Mouse (Mus musculus) forebrain, embryonic 15.5 days (tissue): ENCODE results near the gene Tmem262. TPM values are rescaled to one million over a fixed set of nuclear protein-coding genes. Genes with fewer than 3 reads are reported as not detected.

Experiments used
- microRNA-seq: library from miRNA; unstranded; fragments of <30 nt; microRNA quantifications from one replicate; pipeline ENCODE4, GENCODE M21; 2016
- polyA plus RNA-seq: library from polyadenylated mRNA; unstranded; fragments of >200 nt; fragmentation: Nextera tagmentation; extraction: Ambion mirVana; gene quantifications from 2 replicates; pipeline ENCODE4 v1.2.1, GENCODE M21; 2015

Tmem262 gene
- polyA plus RNA-seq, 1 experiment from 2014 or later: not detected

Small RNA genes within 50 kb of the gene (microRNA-seq; reads per million reads assigned to microRNA genes)
- gene Mir6988: 1.1 reads per million

Other genes with a start within 250 kb of the Tmem262 start
- 19.5 and 23.3 TPM in 2 replicates for gene Frmd8, start 204.8 kb upstream of the Tmem262 start, polyA plus RNA-seq
- gene Slc25a45, start 202.2 kb upstream of the Tmem262 start, polyA plus RNA-seq: 1.2 and 1.7 TPM in 2 replicates
- 12.9 and 14.3 TPM in 2 replicates for gene Tigd3, start 185.9 kb upstream of the Tmem262 start, polyA plus RNA-seq
- gene Dpf2, start 167.0 kb upstream of the Tmem262 start, polyA plus RNA-seq: 120 and 137 TPM in 2 replicates
- 9.1 and 10.1 TPM in 2 replicates for gene Cdc42ep2, start 155.2 kb upstream of the Tmem262 start, polyA plus RNA-seq
- gene Pola2, start 115.8 kb upstream of the Tmem262 start, polyA plus RNA-seq: 35.5 and 36.2 TPM in 2 replicates
- not detected in 2 replicates for gene Slc22a20, start 93.9 kb upstream of the Tmem262 start, polyA plus RNA-seq
- gene Capn1, start 64.1 kb upstream of the Tmem262 start, polyA plus RNA-seq: 1.6 and 1.8 TPM in 2 replicates
- 25.7 and 26.5 TPM in 2 replicates for gene Syvn1, start 33.5 kb upstream of the Tmem262 start, polyA plus RNA-seq
- gene Mrpl49, start 22.2 kb upstream of the Tmem262 start, polyA plus RNA-seq: 71.5 and 72.4 TPM in 2 replicates
- gene Fau, start 22.2 kb upstream of the Tmem262 start, polyA plus RNA-seq: 582 and 618 TPM in 2 replicates
- 33.0 and 35.9 TPM in 2 replicates for gene Znhit2, start 18.8 kb upstream of the Tmem262 start, polyA plus RNA-seq
- 34.9 and 36.3 TPM in 2 replicates for gene Tm7sf2, start 11.7 kb upstream of the Tmem262 start, polyA plus RNA-seq
- 76.3 and 89.3 TPM in 2 replicates for gene Vps51, start 2.8 kb upstream of the Tmem262 start, polyA plus RNA-seq
- 2.1 and 2.6 TPM in 2 replicates for gene Gm28374, start 2.2 kb downstream of the Tmem262 start, polyA plus RNA-seq
- 80.8 and 83.5 TPM in 2 replicates for gene Zfpl1, start 4.9 kb downstream of the Tmem262 start, polyA plus RNA-seq
- gene Cdca5, start 5.0 kb downstream of the Tmem262 start, polyA plus RNA-seq: 19.3 and 22.3 TPM in 2 replicates
- 0.31 and 0.37 TPM in 2 replicates for gene AC131692.1, start 14.4 kb downstream of the Tmem262 start, polyA plus RNA-seq
- 0.33 and 0.53 TPM in 2 replicates for gene Naaladl1, start 25.7 kb downstream of the Tmem262 start, polyA plus RNA-seq
- gene Sac3d1, start 38.6 kb downstream of the Tmem262 start, polyA plus RNA-seq: 53.5 and 56.5 TPM in 2 replicates
- 43.1 and 45.6 TPM in 2 replicates for gene Snx15, start 48.3 kb downstream of the Tmem262 start, polyA plus RNA-seq
- 0.13 TPM in 1 of 2 replicates, not detected in the other for gene Batf2, start 61.0 kb downstream of the Tmem262 start, polyA plus RNA-seq
- 84.4 and 90.1 TPM in 2 replicates for gene Arl2, start 61.5 kb downstream of the Tmem262 start, polyA plus RNA-seq
- not detected in 2 replicates for gene Majin, start 104.4 kb downstream of the Tmem262 start, polyA plus RNA-seq
- gene Gpha2, start 146.3 kb downstream of the Tmem262 start, polyA plus RNA-seq: not detected in 2 replicates
- 95.5 and 98.5 TPM in 2 replicates for gene Ppp2r5b, start 155.8 kb downstream of the Tmem262 start, polyA plus RNA-seq
- 9.7 and 10.1 TPM in 2 replicates for gene Atg2a, start 161.6 kb downstream of the Tmem262 start, polyA plus RNA-seq
- 88.1 TPM in 2 replicates for gene Ehd1, start 196.7 kb downstream of the Tmem262 start, polyA plus RNA-seq
- 0.31 and 0.67 TPM in 2 replicates for gene Cdc42bpg, start 226.4 kb downstream of the Tmem262 start, polyA plus RNA-seq